Mouse (Mus musculus) embryonic facial prominence, embryonic 11.5 days (tissue): ENCODE measurements at regions not wholly inside any gene's neighbourhood (a gene's known extent, or its start where the extent isn't known, plus 50 kb on each side); places are given as distances from the start of the nearest gene placed in this dataset.

ENCODE experiments used
- ATAC-seq: fragments of 200-750 bp; cut with Nextera tagmentation; replicated peaks from 2 replicates; pipeline ENCODE4 v1.8.0; 2017; ENCODE audit warnings: low read depth; ENCODE audit not compliant: insufficient number of reproducible peaks, low FRiP score, low TSS enrichment
- DNase-seq: peaks from one replicate; pipeline ENCODE4 v3.0.0-alpha.2; 2015; ENCODE audit warnings: low spot score
- H3K27ac ChIP-seq: fragments of 300-500 bp; sonication (generic); replicated peaks from 2 replicates; pipeline ENCODE4 v1.5.1; 2014; ENCODE audit warnings: mild to moderate bottlenecking, low read depth, low read length, control low read depth
- H3K27me3 ChIP-seq: fragments of 300-500 bp; sonication (generic); 2 replicates; pipeline ENCODE4 v1.6.1; 2014; ENCODE audit warnings: mild to moderate bottlenecking, low read length, moderate library complexity, mixed read lengths; ENCODE audit not compliant: control insufficient read depth, insufficient read depth
- H3K36me3 ChIP-seq: fragments of 300-500 bp; sonication (generic); replicated peaks from 2 replicates; pipeline ENCODE4 v1.6.1; 2014; ENCODE audit warnings: low read depth, mild to moderate bottlenecking, low read length, moderate library complexity, mixed read lengths; ENCODE audit not compliant: control insufficient read depth, insufficient read depth
- H3K4me1 ChIP-seq: fragments of 300-500 bp; sonication (generic); 2 replicates; pipeline ENCODE4 v1.6.1; 2014; ENCODE audit warnings: low read length, mixed read lengths; ENCODE audit not compliant: control insufficient read depth, insufficient read depth
- H3K4me2 ChIP-seq: fragments of 300-500 bp; sonication (generic); 2 replicates; pipeline ENCODE4 v1.6.1; 2014; ENCODE audit warnings: low read depth, mild to moderate bottlenecking, control low read depth, low read length, moderate library complexity
- H3K4me3 ChIP-seq: fragments of 300-500 bp; sonication (generic); 2 replicates; pipeline ENCODE4 v1.5.1; 2014; ENCODE audit warnings: low read depth, low read length, control low read depth
- H3K9ac ChIP-seq: fragments of 300-500 bp; sonication (generic); replicated peaks from 2 replicates; pipeline ENCODE4 v1.6.1; 2014; ENCODE audit warnings: mild to moderate bottlenecking, control low read depth, low read length
- H3K9me3 ChIP-seq: fragments of 300-500 bp; sonication (generic); replicated peaks from 2 replicates; pipeline ENCODE4 v1.6.1; 2016; ENCODE audit warnings: mild to moderate bottlenecking, low read length, inconsistent platforms, mixed read lengths; ENCODE audit not compliant: control insufficient read depth
- WGBS: fragments of 180-500 bp; shearing (Covaris S2); extraction: QIAGEN DNeasy Blood & Tissue Kit; methylation state at CpG from one replicate; pipeline ENCODE4 v1.1.7; 2014; 5-methylcytosine and 5-hydroxymethylcytosine counted together

- WGBS: 60% methylated on average over 5 of the region's 5 CpGs
- no peak overlapping the region for H3K4me2 ChIP-seq
- no peaks in the 10 kb centered on the region for H3K9me3 ChIP-seq
- H3K36me3 ChIP-seq: no peaks in the 10 kb centered on the region
- H3K4me3 ChIP-seq: no peak overlapping the region
- DNase-seq (no peak), ATAC-seq (no peak)
- no peak overlapping the region for H3K27ac ChIP-seq
- H3K9ac ChIP-seq: no peak overlapping the region
- no peaks in the 10 kb centered on the region for H3K27me3 ChIP-seq
- no peaks in the 10 kb centered on the region for H3K4me1 ChIP-seq
Measured at GRCm38 (mm10) chr17:80891656-80892055, 52.8 kb upstream of the Tmem178 start.

- Histone ChIP-seq H3K9me3 (no peaks in the 10 kb centered on the region), H3K27me3 (no peaks in the 10 kb centered on the region; the same call in 1 of the 2 replicates), H3K4me2 (no peak overlapping the region), H3K27ac (no peak overlapping the region), H3K9ac (no peak overlapping the region), H3K4me3 (no peak overlapping the region), H3K4me1 (no peaks in the 10 kb centered on the region), H3K36me3 (no peaks in the 10 kb centered on the region)
- ATAC-seq (no peak), DNase-seq (no peak)
- WGBS: 92% methylated on average over 4 of the region's 4 CpGs
Measured at GRCm38 (mm10) chr17:80889095-80889494, 55.3 kb upstream of the Tmem178 start.

- Histone ChIP-seq H3K9me3 (no peaks in the 10 kb centered on the region), H3K9ac (no peak overlapping the region), H3K4me2 (peak overlapping the region; percentile 16; the same call in 1 of the 2 replicates), H3K27me3 (no peaks in the 10 kb centered on the region; the same call in 1 of the 2 replicates), H3K4me1 (no peaks in the 10 kb centered on the region), H3K4me3 (no peak overlapping the region), H3K27ac (peak overlapping the region; percentile 52), H3K36me3 (no peaks in the 10 kb centered on the region)
- ATAC-seq: no peak
- 20% methylated on average over 8 of the region's 8 CpGs for WGBS
- peak; percentile 28 for DNase-seq
Measured at GRCm38 (mm10) chr17:80887749-80888119, 56.7 kb upstream of the Tmem178 start.

GRCm38 (mm10) chr17:80887021-80887748, 57.2 kb upstream of the Tmem178 start:
- ATAC-seq (peak; percentile 58; the same call in 1 of the 2 replicates), DNase-seq (peak; percentile 82)
- Histone ChIP-seq H3K4me1 (no peaks in the 10 kb centered on the region), H3K27me3 (no peaks in the 10 kb centered on the region; the same call in 1 of the 2 replicates), H3K36me3 (no peaks in the 10 kb centered on the region), H3K9ac (no peak overlapping the region), H3K27ac (peak overlapping the region; percentile 52), H3K4me3 (no peak overlapping the region), H3K9me3 (no peaks in the 10 kb centered on the region), H3K4me2 (peak overlapping the region; percentile 16)
- whole genome bisulfite sequencing: 15% methylated on average over 18 of the region's 18 CpGs

- H3K27ac ChIP-seq: no peak overlapping the region
Measured at GRCm38 (mm10) chr17:80886211-80886701, 58.2 kb upstream of the Tmem178 start.

GRCm38 (mm10) chr17:80885706-80886105, 58.7 kb upstream of the Tmem178 start:
- H3K36me3 ChIP-seq: no peaks in the 10 kb centered on the region
- H3K27ac ChIP-seq: no peak overlapping the region
- H3K9me3 ChIP-seq: no peaks in the 10 kb centered on the region
- no peaks in the 10 kb centered on the region; the same call in 1 of the 2 replicates for H3K27me3 ChIP-seq
- DNase-seq (no peak), ATAC-seq (no peak)
- no peak overlapping the region for H3K9ac ChIP-seq
- H3K4me3 ChIP-seq: no peak overlapping the region
- H3K4me1 ChIP-seq: no peaks in the 10 kb centered on the region
- no peak overlapping the region for H3K4me2 ChIP-seq
- WGBS: 81% methylated on average over 9 of the region's 9 CpGs

More at GRCm38 (mm10) chr17:80886211-80886701, 58.2 kb upstream of the Tmem178 start:
- DNase-seq (no peak), ATAC-seq (no peak; the same call in 1 of the 2 replicates)
- 54% methylated on average over 3 of the region's 3 CpGs for WGBS
- Histone ChIP-seq H3K4me1 (no peaks in the 10 kb centered on the region), H3K9me3 (no peaks in the 10 kb centered on the region), H3K9ac (no peak overlapping the region), H3K4me2 (no peak overlapping the region), H3K36me3 (no peaks in the 10 kb centered on the region), H3K27me3 (no peaks in the 10 kb centered on the region; the same call in 1 of the 2 replicates), H3K4me3 (no peak overlapping the region)

- Histone ChIP-seq H3K36me3 (no peaks in the 10 kb centered on the region), H3K9me3 (no peaks in the 10 kb centered on the region), H3K9ac (no peak overlapping the region), H3K27ac (no peak overlapping the region), H3K4me3 (no peak overlapping the region), H3K27me3 (no peaks in the 10 kb centered on the region; the same call in 1 of the 2 replicates), H3K4me2 (no peak overlapping the region), H3K4me1 (no peaks in the 10 kb centered on the region)
- DNase-seq: no peak
- 64% methylated on average over 2 of the region's 2 CpGs for WGBS
- ATAC-seq: no peak
Measured at GRCm38 (mm10) chr17:80884886-80885285, 59.5 kb upstream of the Tmem178 start.

- H3K27ac ChIP-seq: no peak overlapping the region
- no peak for DNase-seq
- H3K27me3 ChIP-seq: no peaks in the 10 kb centered on the region; the same call in 1 of the 2 replicates
Measured at GRCm38 (mm10) chr17:80882476-80882875, 62.0 kb upstream of the Tmem178 start.

More at GRCm38 (mm10) chr17:80882476-80882875, 62.0 kb upstream of the Tmem178 start:
- WGBS: 91% methylated on average over 3 of the region's 3 CpGs
- Histone ChIP-seq H3K9ac (no peak overlapping the region), H3K9me3 (no peaks in the 10 kb centered on the region), H3K4me2 (no peak overlapping the region), H3K4me1 (no peaks in the 10 kb centered on the region), H3K4me3 (no peak overlapping the region), H3K36me3 (no peaks in the 10 kb centered on the region)
- no peak for ATAC-seq
